Mouse (Mus musculus) liver, embryonic 14.5 days (tissue): ENCODE measurements around the gene Chd6.

ENCODE experiments used
- CTCF ChIP-seq: IDR thresholded peaks from 2 replicates; pipeline ENCODE4 v1.5.1; 2016; ENCODE audit warnings: antibody characterized with exemption, low read depth, control low read depth
- EP300 ChIP-seq: IDR thresholded peaks from 2 replicates; pipeline ENCODE4 v1.6.1; 2016; ENCODE audit warnings: antibody characterized with exemption, low read depth

DNA sequence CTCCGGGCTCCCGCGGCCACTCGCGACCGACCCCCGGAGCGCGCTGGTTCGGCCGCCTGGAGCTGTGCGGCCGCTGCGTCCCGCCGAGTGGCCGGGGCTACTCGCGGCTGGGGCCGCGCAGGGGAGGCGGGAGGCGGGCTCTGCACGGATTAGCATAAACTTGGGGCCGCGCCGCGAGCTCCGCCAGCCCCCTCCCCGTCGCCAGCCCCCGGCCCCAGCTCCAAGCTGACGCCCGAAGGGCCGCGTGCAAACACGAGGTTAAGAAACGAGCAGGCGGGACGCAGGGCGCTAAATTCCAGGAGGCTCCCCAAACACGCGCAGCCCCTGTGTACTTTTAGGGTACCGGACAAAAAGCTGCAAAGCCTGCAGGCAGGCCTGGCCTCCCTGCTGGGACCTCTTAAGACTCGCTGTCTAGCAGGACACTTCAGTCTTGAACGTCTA is 196.6 kb downstream of the Chd6 start, which contains the start of gene Emilin3:
- TF ChIP-seq EP300 (no peak), CTCF (no peak)
